Mouse (Mus musculus) gastrocnemius, postnatal 14 days (tissue): ENCODE data around the gene Hist1h2bb. TPM values are rescaled to one million over a fixed set of nuclear protein-coding genes. Genes with fewer than 3 reads are reported as not detected.
"Not testable (repeated sequence)": the region's sequence is repeated elsewhere in the genome, so short reads cannot be mapped to it uniquely, and the experiment has no call there.

Experiments
- DNase-seq: peaks from one replicate; pipeline ENCODE4 v3.0.0; 2021; ENCODE audit warnings: mixed read lengths
- intact Hi-C: fragments of 180-260 bp; cut with DNase I; formaldehyde crosslinking; loops from one replicate; pipeline ENCODE4 v1.15.1; 2025; ENCODE audit warnings: low total_unique reads
- long read RNA-seq, 2 experiments: library from polyadenylated mRNA; stranded (forward); transcript quantifications; one replicate each; pipeline ENCODE4 v2.0.0; 2021
- total RNA-seq, 2 experiments: library from RNA; stranded (reverse); gene quantifications; 2 replicates each; pipeline ENCODE4 v1.2.3; 2021

Hist1h2bb gene
- total RNA-seq = 10 to 100 TPM; 42.8 to 44.6 TPM
- long read RNA-seq, experiment 1 = 0 reads
- long read RNA-seq, experiment 2 = 0 reads

- DNase-seq = peak; percentile 52
- intact Hi-C loops = not testable (repeated sequence)
Measured at GRCm38 (mm10) chr13:23746201-23747080, at the start of gene Hist1h2bb. Hist1h2bb (plus strand) TSS chr13:23746734.

DNA sequence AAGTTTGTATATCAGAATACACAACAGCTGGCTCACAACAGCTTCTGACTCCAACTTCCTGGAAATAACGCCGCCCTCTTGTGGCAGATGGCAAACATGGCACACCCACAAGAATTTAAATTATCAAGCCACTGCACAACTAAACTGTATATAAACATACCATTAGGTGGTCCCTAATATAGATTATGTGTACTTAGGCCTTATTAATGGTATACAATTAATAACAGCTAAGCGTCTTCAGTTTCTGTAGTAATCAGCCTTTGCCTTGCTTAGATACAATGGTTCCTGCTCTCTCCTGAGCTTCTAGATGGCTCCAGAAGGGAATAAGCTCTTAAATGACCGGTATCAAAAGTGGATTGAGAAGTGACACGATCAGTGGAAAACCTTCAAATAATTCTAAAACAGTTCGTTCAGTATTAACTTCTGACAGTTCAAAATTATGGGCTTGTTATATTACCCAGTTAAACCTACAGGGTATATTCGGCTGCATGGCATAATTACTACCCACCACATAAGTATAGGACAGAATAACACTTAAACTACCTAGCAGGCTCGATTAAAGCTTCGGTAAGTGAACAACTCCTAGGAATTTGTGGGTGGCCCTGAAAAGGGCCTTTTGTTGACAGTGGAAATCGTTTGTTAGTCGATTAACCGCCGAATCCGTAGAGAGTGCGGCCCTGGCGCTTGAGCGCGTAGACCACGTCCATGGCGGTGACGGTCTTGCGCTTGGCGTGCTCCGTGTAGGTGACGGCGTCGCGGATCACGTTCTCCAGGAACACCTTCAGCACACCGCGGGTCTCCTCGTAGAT, 48.8 kb upstream of the Hist1h2bb start:
- intact Hi-C loops = loop anchor here (10.0 kb wide), 1 partner anchor 73 kb away; the partner anchor contains the start of genes Hist1h1e and Hist1h2be
- DNase-seq = peak; percentile 46

DNA sequence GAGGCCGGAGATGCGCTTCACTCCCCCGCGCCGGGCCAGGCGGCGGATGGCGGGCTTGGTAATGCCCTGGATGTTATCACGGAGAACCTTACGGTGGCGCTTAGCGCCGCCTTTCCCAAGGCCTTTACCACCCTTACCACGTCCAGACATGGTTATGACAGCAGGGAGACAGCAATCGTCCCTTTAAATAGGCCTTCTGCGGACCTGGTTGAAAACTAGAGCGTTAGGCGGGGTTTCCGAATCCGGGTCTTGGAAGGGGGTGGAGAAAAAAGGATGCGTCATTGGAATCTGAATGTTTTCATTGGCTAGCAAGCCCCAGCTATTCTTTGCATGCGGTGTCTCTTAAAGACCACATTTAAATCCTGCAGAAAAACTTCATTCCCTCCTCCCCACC, 48.2 kb upstream of the Hist1h2bb start, which contains the start of gene Hist1h4c:
Hist1h4c (minus strand) TSS at position 155 of the 394 bp plus-strand sequence.
- DNase-seq = peak; percentile 95
- intact Hi-C loops = loop anchor here (10.0 kb wide), 1 partner anchor 73 kb away; the partner anchor contains the start of genes Hist1h1e and Hist1h2be

DNA sequence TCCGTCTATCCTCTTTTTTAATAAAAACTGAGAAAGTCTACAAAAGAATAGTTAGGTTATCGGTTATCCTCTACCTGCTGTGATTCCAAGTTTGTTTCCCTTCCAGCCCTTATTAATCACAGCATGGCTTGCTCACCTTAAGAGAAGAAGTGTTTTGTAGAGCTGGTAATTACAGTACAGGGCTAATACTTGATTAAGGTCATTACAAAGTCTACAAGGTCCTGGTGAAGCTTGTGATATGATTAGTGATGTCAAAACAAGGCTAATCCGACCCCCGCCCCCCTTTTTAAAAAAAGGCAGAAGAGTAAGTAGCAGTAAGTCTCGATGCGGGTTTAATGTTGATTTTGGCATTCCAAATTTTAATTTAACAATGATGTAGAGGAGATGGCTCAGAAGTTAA, 47.5 kb upstream of the Hist1h2bb start:
- no peak for DNase-seq
- intact Hi-C loops = loop anchor here (10.0 kb wide), 1 partner anchor 74 kb away; the partner anchor contains the start of genes Hist1h1e and Hist1h2be

DNA sequence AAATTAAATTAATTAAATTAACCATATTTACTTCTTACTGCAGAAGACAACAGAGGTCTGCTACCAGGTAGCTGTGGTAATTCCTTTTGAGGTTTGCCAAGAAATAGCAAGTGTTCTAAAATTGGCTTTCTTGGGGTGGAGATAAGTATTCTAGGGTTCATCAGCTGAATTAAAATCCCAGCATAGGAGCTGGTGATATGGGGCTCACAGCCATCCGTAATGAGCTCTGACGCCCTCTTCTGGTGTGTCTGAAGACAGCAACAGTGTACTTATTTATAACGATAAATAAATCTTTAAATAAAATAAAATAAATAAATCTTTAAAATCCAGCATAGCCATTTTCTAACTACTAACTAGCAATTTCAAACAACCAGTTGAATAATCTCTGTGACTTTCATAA, 46.8 kb upstream of the Hist1h2bb start:
- DNase-seq = no peak
- intact Hi-C loops = loop anchor here (2.0 to 10.0 kb wide), 2 partner anchors 33 to 75 kb away; partner anchors contain the start of genes Hist1h1e and Hist1h2be

DNA sequence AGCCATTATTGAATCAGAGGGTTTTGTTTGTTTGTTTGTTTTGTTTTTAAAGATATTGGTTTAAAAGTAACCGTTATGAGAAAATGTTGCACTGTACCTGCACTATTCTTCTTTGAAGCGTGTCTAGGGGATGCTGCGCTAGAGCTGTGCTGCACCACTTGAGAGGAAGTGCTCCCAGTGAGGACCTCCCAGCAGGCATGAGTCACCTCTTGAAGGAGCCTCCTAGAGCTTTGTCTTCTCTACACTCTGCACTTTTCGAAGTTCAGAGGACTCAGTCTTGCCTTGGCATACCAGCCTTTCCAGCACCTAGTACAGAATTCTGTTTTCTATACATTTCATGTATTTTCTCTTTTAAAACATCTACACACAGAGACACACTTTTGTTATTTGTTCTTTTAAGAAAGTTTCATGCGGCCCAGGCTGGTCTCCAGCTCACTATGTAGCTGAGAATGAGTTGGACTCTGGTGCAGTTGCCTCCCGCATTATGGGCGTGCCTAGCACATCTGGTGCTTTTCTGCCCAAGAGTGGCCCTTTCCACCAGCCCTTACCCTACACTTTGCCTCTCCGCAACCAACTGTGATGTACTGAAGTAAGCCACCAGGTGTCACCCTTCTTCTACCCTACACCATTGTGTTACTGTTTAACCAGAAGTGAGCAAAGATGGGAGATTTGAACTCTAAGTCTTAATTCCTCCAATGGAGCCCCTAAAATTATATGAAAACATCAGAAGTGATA, 45.6 kb upstream of the Hist1h2bb start:
- intact Hi-C loops = loop anchor here (2.0 kb wide), 1 partner anchor 32 kb away; no protein-coding TSS in a partner anchor
- peak; percentile 50 for DNase-seq

DNA sequence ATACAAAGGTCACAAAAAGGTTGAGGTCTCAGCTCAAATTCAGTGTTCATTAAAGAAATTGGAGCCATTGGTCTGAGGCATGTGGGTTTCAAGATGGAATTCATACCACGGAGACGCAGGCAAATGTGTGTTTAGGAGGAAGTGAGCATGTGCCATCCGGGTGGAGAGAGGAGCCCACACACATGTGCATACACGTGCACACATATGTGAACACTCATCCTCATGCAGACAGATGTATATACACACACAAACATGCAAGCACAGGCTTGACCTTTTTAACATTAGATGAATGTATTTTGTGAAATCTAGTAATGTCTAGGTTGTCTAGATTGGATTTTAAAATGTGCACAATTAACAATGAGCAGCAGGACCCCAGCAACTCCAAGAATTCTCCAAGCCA, 44.3 kb upstream of the Hist1h2bb start:
- intact Hi-C loops = no loop called here
- no peak for DNase-seq

- intact Hi-C loops, DNase-seq: not testable (repeated sequence)
Measured at GRCm38 (mm10) chr13:23702801-23703200, 43.7 kb upstream of the Hist1h2bb start.

DNA sequence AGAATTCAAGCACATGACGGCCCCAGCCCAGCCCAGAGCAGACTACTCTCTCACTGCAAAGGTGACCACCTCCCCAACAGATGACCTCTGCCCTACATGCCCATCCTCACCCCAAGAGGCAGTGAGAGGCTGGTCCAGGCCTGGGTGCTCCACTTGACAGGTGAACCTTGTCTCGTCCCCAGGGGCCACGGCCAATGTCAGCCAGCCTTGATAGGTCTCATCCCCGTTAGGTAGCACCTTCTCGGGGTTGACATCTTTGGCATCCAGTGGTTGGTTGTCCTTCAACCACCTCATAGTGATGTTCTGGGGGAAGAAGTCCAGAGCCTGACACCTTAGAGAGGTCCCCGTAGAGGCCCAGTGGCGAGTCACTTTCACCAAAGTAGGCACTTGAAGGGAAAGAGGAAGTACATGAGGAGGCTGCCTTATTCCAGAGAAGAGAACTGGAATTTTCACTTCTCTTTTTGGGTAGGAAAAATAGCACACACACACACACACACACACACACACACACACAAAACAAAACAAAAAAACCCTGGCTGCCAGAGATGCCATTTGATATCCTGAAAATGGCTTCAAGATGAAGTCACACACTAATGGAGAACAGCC, 40.7 kb upstream of the Hist1h2bb start:
- intact Hi-C loops = no loop called here
- DNase-seq = no peak

DNA sequence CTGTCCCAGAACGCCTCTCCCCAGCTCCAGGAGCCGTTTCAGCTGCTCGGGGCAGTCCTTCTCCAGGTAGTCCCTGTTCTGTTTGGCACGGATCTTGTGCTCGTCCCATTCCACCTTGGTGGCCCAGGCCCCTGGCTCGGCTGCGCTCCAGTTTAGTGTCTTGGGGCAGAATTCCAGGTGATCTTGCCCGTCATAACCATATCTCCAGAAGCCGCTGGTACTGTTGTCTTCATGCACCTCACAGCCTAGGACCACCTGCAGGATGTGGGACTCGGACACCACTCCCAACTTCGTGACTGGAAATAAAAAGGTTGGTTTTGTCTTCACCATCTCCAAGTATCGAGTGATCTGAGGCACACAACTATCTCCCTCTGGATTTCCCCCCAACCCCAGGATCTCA, 39.8 kb upstream of the Hist1h2bb start:
- DNase-seq = no peak
- intact Hi-C loops = no loop called here

DNA sequence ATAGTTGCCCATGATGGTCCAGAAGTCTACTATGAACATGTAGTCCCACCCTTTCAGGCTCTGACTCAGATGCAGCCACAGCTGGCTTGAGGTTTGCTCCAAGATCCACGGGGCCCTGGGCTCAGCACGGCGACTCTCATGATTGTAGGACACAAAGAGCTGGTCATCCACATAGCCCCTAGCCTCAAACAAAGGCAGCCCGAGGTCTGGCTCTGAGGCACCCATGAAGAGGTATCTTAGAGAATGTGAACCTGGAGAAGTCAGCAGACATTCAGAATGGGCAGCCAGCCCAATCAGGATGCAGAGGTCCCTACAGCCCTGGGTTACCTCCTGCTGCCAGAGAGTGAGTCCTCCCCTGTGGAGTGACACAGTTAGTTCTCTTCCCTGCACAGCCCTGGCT, 38.5 kb upstream of the Hist1h2bb start:
- DNase-seq = no peak
- intact Hi-C loops = no loop called here

- intact Hi-C loops = no loop called here
- no peak for DNase-seq
Measured at GRCm38 (mm10) chr13:23708654-23709053, 37.9 kb upstream of the Hist1h2bb start.

DNA sequence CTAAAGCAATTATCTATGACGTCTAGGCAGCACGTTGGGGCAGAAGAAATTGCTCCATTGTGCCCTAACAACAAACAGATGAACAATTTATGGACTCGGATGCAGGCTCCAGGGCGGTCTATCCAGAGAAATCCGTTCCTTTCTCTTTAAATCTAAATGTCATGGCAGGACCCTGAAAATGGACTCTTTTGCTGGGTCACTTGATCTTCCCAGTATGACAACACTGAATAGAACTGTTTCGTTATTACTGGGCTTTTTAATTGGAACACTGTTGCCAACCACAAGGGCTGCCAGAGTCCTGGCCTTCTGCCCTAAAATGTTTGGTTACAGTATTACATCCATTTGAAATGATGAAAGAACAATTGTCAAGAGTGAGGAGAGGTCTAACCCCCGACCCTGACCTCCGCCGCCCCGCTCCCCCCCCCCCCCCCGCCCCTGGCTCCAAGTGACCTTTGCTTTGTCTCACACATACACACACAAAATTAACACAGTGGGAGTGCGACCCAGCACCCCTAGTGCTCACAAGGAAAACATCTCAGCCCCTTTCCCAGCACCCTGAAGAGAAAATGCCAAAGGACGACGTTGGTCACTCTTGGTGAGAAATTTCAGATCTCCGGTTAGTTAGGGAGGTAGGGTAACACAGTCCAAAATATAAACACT, 36.7 kb upstream of the Hist1h2bb start:
- intact Hi-C loops = no loop called here
- no peak for DNase-seq

DNA sequence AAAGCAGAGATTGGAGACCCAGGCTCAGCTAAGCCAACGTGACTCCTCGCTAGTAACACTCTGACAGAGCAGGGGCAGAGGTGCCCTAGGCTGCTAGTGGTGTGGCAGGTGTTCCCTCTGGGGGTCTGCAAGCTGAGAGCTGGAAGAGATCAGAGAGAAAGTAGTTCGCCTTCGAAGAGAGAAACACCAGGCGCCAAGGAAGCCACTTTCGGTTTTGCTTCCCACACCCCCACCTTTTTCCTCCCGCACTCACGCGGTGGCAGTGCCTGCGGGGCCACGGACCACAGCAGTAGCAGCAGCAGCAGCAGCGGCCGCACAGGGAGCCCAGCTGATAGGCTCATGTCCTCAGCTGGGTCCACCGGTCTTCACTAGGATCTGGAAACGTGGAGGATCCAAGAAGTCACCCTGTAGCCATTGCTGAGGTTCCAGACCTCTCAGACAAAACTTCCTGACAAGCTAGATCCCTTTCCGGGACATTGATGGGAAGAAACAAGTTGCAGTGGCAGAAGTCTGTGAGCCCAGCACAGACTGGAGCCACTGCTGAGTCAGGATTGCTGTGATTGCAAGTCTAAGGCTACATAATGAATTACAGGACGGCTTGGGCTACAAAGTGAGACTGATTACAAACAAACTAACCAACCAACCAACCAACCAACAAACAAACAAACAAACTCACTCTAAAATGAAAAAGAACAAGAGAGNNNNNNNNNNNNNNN, 36.0 kb upstream of the Hist1h2bb start, which contains the start of gene Hfe:
Hfe (minus strand) TSS at position 481 of the 716 bp plus-strand sequence.
- DNase-seq = peak; percentile 43
- intact Hi-C loops = no loop called here

DNA sequence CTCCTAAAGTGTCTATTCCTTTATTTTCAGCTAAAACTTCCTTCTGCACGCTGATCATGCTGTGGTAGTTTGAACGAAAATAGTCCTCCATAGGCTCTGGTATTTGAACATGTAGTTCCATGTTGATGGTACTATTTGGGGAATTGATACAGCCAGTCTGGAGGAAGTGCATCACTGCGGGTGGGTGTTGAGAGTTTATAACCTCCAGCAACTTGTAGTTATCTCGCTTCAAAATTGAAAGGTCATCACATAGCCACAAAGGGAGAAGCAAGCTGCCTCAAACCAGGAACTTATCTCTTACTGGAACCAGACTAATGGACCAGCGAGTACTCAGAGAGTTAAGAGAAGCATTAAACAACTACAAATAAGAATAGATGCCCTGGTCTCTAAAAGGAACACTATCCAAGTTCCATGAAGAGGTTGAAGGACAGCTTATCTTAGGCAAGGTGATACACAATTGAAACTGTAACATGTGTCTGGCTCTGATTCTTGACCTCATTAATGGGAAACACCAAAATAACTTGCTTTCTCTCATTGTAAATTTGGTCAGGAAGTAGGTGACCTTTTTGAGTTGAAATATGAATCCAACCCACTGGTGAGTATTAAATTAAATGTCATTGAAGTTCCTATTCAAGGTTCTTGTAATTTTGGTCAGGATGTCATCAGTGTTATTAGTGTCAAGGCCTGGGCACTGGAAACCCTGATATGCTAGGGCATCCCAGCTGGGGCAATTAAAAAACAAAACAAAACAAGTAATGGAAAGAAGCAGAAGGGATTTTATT, 30.1 kb upstream of the Hist1h2bb start:
- intact Hi-C loops = no loop called here

DNA sequence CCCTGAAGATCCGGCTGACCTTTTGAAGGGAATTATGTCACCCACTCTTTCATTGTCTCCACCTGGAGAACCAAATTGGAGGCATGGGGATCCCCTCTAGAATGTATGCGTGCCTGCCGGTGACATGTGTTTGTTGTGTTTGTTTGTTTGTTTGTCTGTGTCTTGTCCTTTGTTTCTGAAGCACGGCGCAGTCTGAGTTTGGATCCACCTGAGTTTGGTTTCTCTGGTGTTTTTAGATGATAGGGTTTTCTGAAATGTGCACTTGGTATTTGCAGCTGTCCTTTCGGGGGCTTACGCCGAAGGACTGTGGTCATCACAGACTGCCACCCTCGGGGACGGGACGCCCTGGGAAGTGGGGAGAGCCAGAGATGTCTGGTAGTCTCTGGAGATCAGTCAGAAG, 29.4 kb upstream of the Hist1h2bb start:
- no peak for DNase-seq
- intact Hi-C loops = no loop called here

More for the DNA sequence above, 30.1 kb upstream of the Hist1h2bb start:
- no peak for DNase-seq
